Mouse (Mus musculus): Measurements from ENCODE around the gene Cmas. TPM values are rescaled to one million over a fixed set of nuclear protein-coding genes. Genes with fewer than 3 reads are reported as not detected.

Gene Cmas
- polyA plus RNA-seq, 1 experiment = 115 TPM

GRCm38 (mm10) chr6:142732567-142733290 lies 23.8 kb upstream of the Cmas start:
- peak; percentile 18 for DNase-seq (ENCODE audit: low read depth)
- TF ChIP-seq CTCF (IDR thresholded peaks at IDR 0.05; ENCODE audit: borderline replicate concordance, extremely low read depth, insufficient read depth, insufficient read length) (no peak), POLR2A (IDR thresholded peaks at IDR 0.05; ENCODE audit: borderline replicate concordance, extremely low read depth, insufficient read depth, insufficient read length, poor library complexity, severe bottlenecking) (no peak)

GRCm38 (mm10) chr6:142735302-142736005 lies 21.0 kb upstream of the Cmas start:
- no peak for TF ChIP-seq POLR2A (IDR thresholded peaks at IDR 0.05; ENCODE audit: borderline replicate concordance, extremely low read depth, insufficient read depth, insufficient read length, poor library complexity, severe bottlenecking)
- TF ChIP-seq CTCF (IDR thresholded peaks at IDR 0.05; ENCODE audit: borderline replicate concordance, extremely low read depth, insufficient read depth, insufficient read length) = peak; percentile 64
- DNase-seq (ENCODE audit: low read depth) = peak; percentile 83

- TF ChIP-seq POLR2A (IDR thresholded peaks at IDR 0.05; ENCODE audit: borderline replicate concordance, extremely low read depth, insufficient read depth, insufficient read length, poor library complexity, severe bottlenecking) (no peak), CTCF (IDR thresholded peaks at IDR 0.05; ENCODE audit: borderline replicate concordance, extremely low read depth, insufficient read depth, insufficient read length) (no peak)
- no peak for DNase-seq (ENCODE audit: low read depth)
These were observed 18.3 kb upstream of the Cmas start for GRCm38 (mm10) chr6:142738225-142738624.

GRCm38 (mm10) chr6:142738637-142739036 lies 17.8 kb upstream of the Cmas start:
- no peak for DNase-seq (ENCODE audit: low read depth)
- TF ChIP-seq CTCF (IDR thresholded peaks at IDR 0.05; ENCODE audit: borderline replicate concordance, extremely low read depth, insufficient read depth, insufficient read length) (no peak), POLR2A (IDR thresholded peaks at IDR 0.05; ENCODE audit: borderline replicate concordance, extremely low read depth, insufficient read depth, insufficient read length, poor library complexity, severe bottlenecking) (no peak)

GRCm38 (mm10) chr6:142741763-142742162 lies 14.7 kb upstream of the Cmas start:
- no peak for DNase-seq (ENCODE audit: low read depth)
- TF ChIP-seq CTCF (IDR thresholded peaks at IDR 0.05; ENCODE audit: borderline replicate concordance, extremely low read depth, insufficient read depth, insufficient read length) (no peak), POLR2A (IDR thresholded peaks at IDR 0.05; ENCODE audit: borderline replicate concordance, extremely low read depth, insufficient read depth, insufficient read length, poor library complexity, severe bottlenecking) (no peak)

- no peak for DNase-seq (ENCODE audit: low read depth)
- TF ChIP-seq CTCF (IDR thresholded peaks at IDR 0.05; ENCODE audit: borderline replicate concordance, extremely low read depth, insufficient read depth, insufficient read length) (no peak), POLR2A (IDR thresholded peaks at IDR 0.05; ENCODE audit: borderline replicate concordance, extremely low read depth, insufficient read depth, insufficient read length, poor library complexity, severe bottlenecking) (no peak)
These were observed 13.3 kb upstream of the Cmas start for GRCm38 (mm10) chr6:142743193-142743592.

GRCm38 (mm10) chr6:142745484-142745883 lies 11.0 kb upstream of the Cmas start:
- TF ChIP-seq POLR2A (IDR thresholded peaks at IDR 0.05; ENCODE audit: borderline replicate concordance, extremely low read depth, insufficient read depth, insufficient read length, poor library complexity, severe bottlenecking) (no peak), CTCF (IDR thresholded peaks at IDR 0.05; ENCODE audit: borderline replicate concordance, extremely low read depth, insufficient read depth, insufficient read length) (no peak)
- DNase-seq (ENCODE audit: low read depth) = no peak

- no peak for TF ChIP-seq CTCF (IDR thresholded peaks at IDR 0.05; ENCODE audit: borderline replicate concordance, extremely low read depth, insufficient read depth, insufficient read length)
- TF ChIP-seq POLR2A (IDR thresholded peaks at IDR 0.05; ENCODE audit: borderline replicate concordance, extremely low read depth, insufficient read depth, insufficient read length, poor library complexity, severe bottlenecking) = no peak
- DNase-seq (ENCODE audit: low read depth) = no peak
These were observed 9.7 kb upstream of the Cmas start for GRCm38 (mm10) chr6:142746765-142747164.

GRCm38 (mm10) chr6:142747165-142747564 lies 9.3 kb upstream of the Cmas start:
- DNase-seq (ENCODE audit: low read depth) = no peak
- no peak for TF ChIP-seq CTCF (IDR thresholded peaks at IDR 0.05; ENCODE audit: borderline replicate concordance, extremely low read depth, insufficient read depth, insufficient read length)
- no peak for TF ChIP-seq POLR2A (IDR thresholded peaks at IDR 0.05; ENCODE audit: borderline replicate concordance, extremely low read depth, insufficient read depth, insufficient read length, poor library complexity, severe bottlenecking)

- no peak for TF ChIP-seq CTCF (IDR thresholded peaks at IDR 0.05; ENCODE audit: borderline replicate concordance, extremely low read depth, insufficient read depth, insufficient read length)
- no peak for TF ChIP-seq POLR2A (IDR thresholded peaks at IDR 0.05; ENCODE audit: borderline replicate concordance, extremely low read depth, insufficient read depth, insufficient read length, poor library complexity, severe bottlenecking)
- peak; percentile 18 for DNase-seq (ENCODE audit: low read depth)
These were observed 8.3 kb upstream of the Cmas start for GRCm38 (mm10) chr6:142748057-142748708.

GRCm38 (mm10) chr6:142751365-142751764 lies 5.1 kb upstream of the Cmas start:
- TF ChIP-seq CTCF (IDR thresholded peaks at IDR 0.05; ENCODE audit: borderline replicate concordance, extremely low read depth, insufficient read depth, insufficient read length) (no peak), POLR2A (IDR thresholded peaks at IDR 0.05; ENCODE audit: borderline replicate concordance, extremely low read depth, insufficient read depth, insufficient read length, poor library complexity, severe bottlenecking) (no peak)
- DNase-seq (ENCODE audit: low read depth) = peak; percentile 47
